Mouse (Mus musculus) midbrain, embryonic 12.5 days (tissue): Measurements from ENCODE around the gene Cipc. TPM values are rescaled to one million over a fixed set of nuclear protein-coding genes. Genes with fewer than 3 reads are reported as not detected.

Experiments used
- ATAC-seq: fragments of 200-750 bp; cut with Nextera tagmentation; 2 replicates; pipeline ENCODE4 v1.8.0; 2017; ENCODE audit warnings: low read depth, moderate TSS enrichment, moderate library complexity; ENCODE audit not compliant: low FRiP score
- H3K27ac ChIP-seq: fragments of 300-500 bp; sonication (generic); replicated peaks from 2 replicates; pipeline ENCODE4 v1.5.1; 2016; ENCODE audit warnings: mild to moderate bottlenecking
- H3K27me3 ChIP-seq: fragments of 300-500 bp; sonication (generic); 2 replicates; pipeline ENCODE4 v1.6.1; 2016; ENCODE audit warnings: mild to moderate bottlenecking
- H3K36me3 ChIP-seq: fragments of 300-500 bp; sonication (generic); 2 replicates; pipeline ENCODE4 v1.6.1; 2016
- H3K4me1 ChIP-seq: fragments of 300-500 bp; sonication (generic); 2 replicates; pipeline ENCODE4 v1.6.1; 2016
- H3K4me2 ChIP-seq: fragments of 300-500 bp; sonication (generic); replicated peaks from 2 replicates; pipeline ENCODE4 v1.6.1; 2016; ENCODE audit warnings: mild to moderate bottlenecking, moderate library complexity
- H3K4me3 ChIP-seq: fragments of 300-500 bp; sonication (generic); 2 replicates; pipeline ENCODE4 v1.5.1; 2016; ENCODE audit warnings: mild to moderate bottlenecking
- H3K9ac ChIP-seq: fragments of 300-500 bp; sonication (generic); replicated peaks from 2 replicates; pipeline ENCODE4 v1.6.1; 2016; ENCODE audit warnings: mild to moderate bottlenecking, moderate library complexity
- H3K9me3 ChIP-seq: fragments of 300-500 bp; sonication (generic); 2 replicates; pipeline ENCODE4 v1.6.1; 2016; ENCODE audit warnings: mild to moderate bottlenecking
- WGBS: fragments of 180-500 bp; shearing (Covaris S2); methylation state at CpG from one replicate; pipeline ENCODE4 v1.1.7; 2016; 5-methylcytosine and 5-hydroxymethylcytosine counted together
- polyA plus RNA-seq: library from polyadenylated mRNA; unstranded; fragments of >200 nt; fragmentation: Nextera tagmentation; extraction: Ambion mirVana; gene quantifications from 2 replicates; pipeline ENCODE4 v1.2.1, GENCODE M21; 2016

The Cipc gene
- polyA plus RNA-seq, 1 experiment from 2014 or later = 44.3 TPM

DNA sequence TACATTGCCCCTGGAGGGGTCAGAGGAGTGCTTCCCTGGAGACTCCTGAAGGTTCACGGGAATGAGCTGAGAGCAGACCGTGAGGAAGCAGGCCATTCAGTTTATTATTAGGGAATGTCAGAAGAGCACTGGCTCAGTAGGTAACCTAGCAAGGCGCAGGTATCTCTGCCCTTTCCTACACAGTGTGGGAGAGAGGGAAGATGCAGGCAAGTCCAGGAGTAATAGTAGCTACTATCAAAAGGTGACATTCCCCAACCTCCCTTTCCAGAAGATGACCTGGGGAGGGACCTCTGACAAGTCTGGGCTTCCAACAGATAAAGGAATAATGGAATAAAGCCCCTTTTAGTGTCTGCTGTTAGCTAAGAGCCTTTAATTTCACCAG is 22.4 kb downstream of the Cipc start:
- H3K4me2 ChIP-seq = no peak overlapping the region
- no peak overlapping the region for H3K27ac ChIP-seq
- peaks cover 22% of the 10 kb centered on the region for H3K4me1 ChIP-seq
- H3K4me3 ChIP-seq = no peak overlapping the region
- no peak overlapping the region for H3K9ac ChIP-seq
- H3K27me3 ChIP-seq = no peaks in the 10 kb centered on the region
- WGBS = 57% methylated on average over 3 of the region's 3 CpGs
- H3K36me3 ChIP-seq = peaks cover 6% of the 10 kb centered on the region
- no peaks in the 10 kb centered on the region for H3K9me3 ChIP-seq
- no peak for ATAC-seq

DNA sequence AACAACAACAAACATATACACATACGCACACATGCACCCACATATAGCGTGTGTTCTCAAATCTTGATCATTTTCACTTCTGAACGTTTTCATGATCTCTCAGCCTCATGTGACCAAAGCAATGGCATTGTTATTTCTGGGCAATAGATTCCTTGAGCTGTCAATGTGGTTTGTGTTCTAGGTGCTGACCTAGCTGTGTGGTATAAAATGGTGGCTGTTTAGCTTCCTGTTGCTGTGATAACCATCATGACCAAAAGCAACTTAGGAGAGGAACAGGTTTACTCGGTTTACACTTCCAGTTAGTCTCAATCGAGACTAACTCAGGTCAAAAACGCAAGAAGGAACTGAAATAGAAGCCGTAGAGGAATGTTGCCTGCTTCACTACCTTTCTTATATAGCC is 24.2 kb downstream of the Cipc start:
- H3K4me1 ChIP-seq = peaks cover 33% of the 10 kb centered on the region
- no peak overlapping the region for H3K9ac ChIP-seq
- no peak for ATAC-seq
- no peak overlapping the region for H3K4me3 ChIP-seq
- WGBS = 94% methylated on average over 7 of the region's 7 CpGs
- no peaks in the 10 kb centered on the region for H3K36me3 ChIP-seq
- H3K27me3 ChIP-seq = peaks cover 9% of the 10 kb centered on the region; the same call in 1 of the 2 replicates
- H3K4me2 ChIP-seq = no peak overlapping the region
- no peak overlapping the region for H3K27ac ChIP-seq
- H3K9me3 ChIP-seq = no peaks in the 10 kb centered on the region

DNA sequence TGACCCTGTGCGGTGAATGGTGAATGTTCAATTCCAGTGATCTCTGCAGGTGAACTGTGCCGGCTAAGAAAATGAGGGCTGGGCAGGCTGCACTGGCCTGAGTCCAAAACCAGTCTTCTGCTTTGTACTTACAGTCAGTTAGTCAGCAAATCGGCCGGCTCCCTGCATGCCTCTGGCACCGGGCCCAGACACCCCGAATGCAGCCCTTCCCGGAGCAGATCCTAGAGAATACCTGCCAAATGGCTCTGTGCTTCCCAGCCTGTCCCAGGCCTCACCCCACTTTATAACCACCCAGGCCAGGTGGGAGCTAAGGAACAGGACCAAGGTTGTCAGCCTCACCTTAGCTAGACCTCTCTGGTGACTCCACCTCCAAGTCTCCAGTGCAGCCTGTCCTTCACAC is 26.4 kb downstream of the Cipc start:
- no peak overlapping the region for H3K27ac ChIP-seq
- ATAC-seq = no peak
- H3K9me3 ChIP-seq = no peaks in the 10 kb centered on the region
- H3K36me3 ChIP-seq = no peaks in the 10 kb centered on the region
- H3K27me3 ChIP-seq = peaks cover 13% of the 10 kb centered on the region
- H3K4me1 ChIP-seq = peaks cover 38% of the 10 kb centered on the region
- 57% methylated on average over 7 of the region's 7 CpGs for WGBS
- H3K4me2 ChIP-seq = no peak overlapping the region
- no peak overlapping the region for H3K4me3 ChIP-seq
- H3K9ac ChIP-seq = no peak overlapping the region

DNA sequence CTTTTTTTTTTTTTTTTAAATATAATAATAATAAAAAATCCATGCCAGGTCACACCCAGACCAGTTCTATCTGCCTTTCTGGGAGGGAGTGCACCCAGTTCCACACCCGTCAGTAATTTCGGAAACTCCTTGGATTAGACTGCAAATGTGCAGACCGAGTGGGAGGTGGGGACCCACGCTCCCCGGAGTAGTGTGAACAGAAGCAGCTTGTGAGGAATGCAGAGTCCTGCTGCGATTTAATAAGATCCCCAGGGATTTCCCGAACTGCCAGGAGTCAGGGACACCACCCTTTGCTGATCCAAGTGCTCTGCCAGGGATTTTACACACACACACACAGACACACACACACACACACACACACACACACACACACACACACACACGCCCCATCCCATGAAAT is 26.9 kb downstream of the Cipc start:
- WGBS = 26% methylated on average over 8 of the region's 8 CpGs
- Histone ChIP-seq H3K36me3 (no peaks in the 10 kb centered on the region), H3K27me3 (peaks cover 18% of the 10 kb centered on the region), H3K4me1 (peaks cover 38% of the 10 kb centered on the region), H3K9ac (no peak overlapping the region), H3K4me2 (peak overlapping the region; percentile 50; the same call in 1 of the 2 replicates), H3K27ac (peak overlapping the region; percentile 52; the same call in 1 of the 2 replicates), H3K9me3 (no peaks in the 10 kb centered on the region), H3K4me3 (no peak overlapping the region)
- ATAC-seq = no peak

DNA sequence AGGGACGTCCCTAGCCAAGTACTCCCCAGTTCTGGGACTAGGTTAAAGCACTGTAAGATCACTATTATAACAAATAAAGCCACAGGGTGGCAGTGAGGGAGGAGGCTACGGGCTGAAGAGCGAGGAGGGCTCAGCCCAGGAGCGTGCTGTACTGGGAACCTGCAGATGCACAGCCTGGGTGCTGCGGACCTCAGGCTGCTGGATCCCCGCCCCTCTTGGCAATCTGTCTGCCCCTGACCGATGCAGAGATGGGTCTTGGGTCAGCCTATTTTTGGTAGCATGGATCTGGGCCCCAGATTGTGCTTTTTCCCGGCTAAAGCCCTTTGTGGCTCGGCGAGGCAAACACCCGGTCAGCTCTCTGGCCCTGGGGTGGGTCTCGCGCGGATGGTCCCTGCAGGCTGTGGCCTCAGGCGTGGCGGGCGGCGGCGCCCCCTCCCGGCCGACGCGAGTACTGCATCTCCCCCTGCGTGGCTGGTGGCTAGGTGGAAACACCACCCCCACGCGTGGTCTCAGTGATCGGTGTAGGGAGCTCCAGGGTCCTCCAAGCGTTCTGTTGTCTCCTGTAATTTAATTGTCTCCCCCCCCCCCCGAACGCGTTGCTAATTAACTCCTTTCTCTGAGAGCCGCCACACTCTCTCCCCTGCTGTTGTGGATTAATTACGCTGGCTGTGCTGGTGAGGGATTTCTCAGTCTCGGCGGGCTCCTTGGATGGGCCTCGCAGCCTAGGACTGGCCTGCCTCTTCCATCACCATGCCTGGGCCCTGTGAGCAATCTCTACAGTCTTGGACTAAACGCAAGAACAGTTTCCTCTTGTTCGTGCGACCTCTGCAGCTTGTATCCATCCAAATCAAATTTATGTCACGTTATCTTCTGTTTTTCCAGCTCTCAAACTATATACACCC is 27.8 kb downstream of the Cipc start:
- Histone ChIP-seq H3K27ac (peak overlapping the region; percentile 52; the same call in 1 of the 2 replicates), H3K36me3 (no peaks in the 10 kb centered on the region), H3K4me2 (peak overlapping the region; percentile 50), H3K9ac (no peak overlapping the region; the same call in 1 of the 2 replicates), H3K4me1 (peaks cover 34% of the 10 kb centered on the region), H3K4me3 (peak overlapping the region; percentile 31), H3K27me3 (peaks cover 24% of the 10 kb centered on the region), H3K9me3 (no peaks in the 10 kb centered on the region)
- 5% methylated on average over 40 of the region's 40 CpGs for WGBS
- peak; percentile 76 for ATAC-seq

DNA sequence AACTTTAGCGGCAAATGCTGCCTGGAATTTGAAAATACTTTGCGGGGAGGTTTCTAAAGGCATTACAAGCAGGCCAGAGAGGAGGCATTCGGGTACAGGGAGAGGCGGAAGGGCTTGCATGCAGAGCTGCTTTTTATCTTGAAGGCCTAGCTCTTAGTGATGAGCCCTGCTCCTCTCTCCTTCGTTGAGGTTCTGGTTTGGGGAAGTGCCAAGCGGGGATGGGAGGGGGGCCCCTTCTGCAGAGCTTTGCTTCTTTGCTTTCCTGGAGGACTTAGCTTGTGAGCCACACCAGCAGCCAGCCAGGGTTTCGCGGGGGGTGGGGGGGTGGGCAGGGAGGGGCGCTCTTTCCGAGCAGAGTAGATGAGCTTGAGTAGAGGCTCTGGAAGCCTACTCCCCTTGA is 28.9 kb downstream of the Cipc start:
- Histone ChIP-seq H3K4me2 (no peak overlapping the region), H3K9ac (no peak overlapping the region), H3K9me3 (no peaks in the 10 kb centered on the region), H3K27me3 (peaks cover 36% of the 10 kb centered on the region), H3K27ac (no peak overlapping the region), H3K4me3 (no peak overlapping the region), H3K36me3 (no peaks in the 10 kb centered on the region), H3K4me1 (peaks cover 34% of the 10 kb centered on the region)
- no peak for ATAC-seq
- 43% methylated on average over 10 of the region's 10 CpGs for WGBS

DNA sequence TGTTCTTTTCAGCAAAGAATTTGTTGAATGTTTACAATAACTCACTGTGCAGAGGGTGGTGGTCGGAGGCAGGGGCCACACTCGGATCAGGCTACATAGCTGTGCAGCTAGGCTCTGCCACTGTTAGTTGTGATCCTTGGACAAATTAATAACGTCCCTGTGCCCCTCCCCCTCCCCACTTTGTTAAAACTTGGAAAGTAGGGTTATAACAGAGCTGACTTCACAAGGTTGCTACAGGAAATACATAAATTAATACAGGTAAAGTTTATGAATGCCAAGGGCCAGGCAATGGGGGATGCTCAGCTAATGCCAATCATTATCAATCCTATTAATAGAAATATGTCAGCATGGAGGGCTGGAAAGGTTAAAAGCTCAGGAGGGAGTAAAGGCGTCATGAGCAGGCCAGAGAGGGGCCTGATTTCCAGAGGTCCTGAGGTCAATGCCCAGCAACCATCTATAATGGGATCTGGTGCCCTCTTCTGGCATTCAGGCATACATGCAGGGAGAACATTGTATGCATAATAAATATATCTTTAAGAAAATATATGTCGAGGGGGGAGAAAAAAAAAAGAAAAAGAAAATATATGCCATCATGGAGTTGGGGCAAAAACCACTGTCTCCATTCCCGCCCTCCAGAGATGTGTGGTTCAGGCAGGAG is 29.8 kb downstream of the Cipc start:
- peaks cover 44% of the 10 kb centered on the region for H3K27me3 ChIP-seq
- WGBS = 55% methylated on average over 6 of the region's 6 CpGs
- H3K4me3 ChIP-seq = no peak overlapping the region
- H3K4me2 ChIP-seq = no peak overlapping the region
- H3K4me1 ChIP-seq = peaks cover 34% of the 10 kb centered on the region
- H3K36me3 ChIP-seq = no peaks in the 10 kb centered on the region
- ATAC-seq = no peak
- H3K27ac ChIP-seq = no peak overlapping the region
- H3K9ac ChIP-seq = no peak overlapping the region
- no peaks in the 10 kb centered on the region for H3K9me3 ChIP-seq

DNA sequence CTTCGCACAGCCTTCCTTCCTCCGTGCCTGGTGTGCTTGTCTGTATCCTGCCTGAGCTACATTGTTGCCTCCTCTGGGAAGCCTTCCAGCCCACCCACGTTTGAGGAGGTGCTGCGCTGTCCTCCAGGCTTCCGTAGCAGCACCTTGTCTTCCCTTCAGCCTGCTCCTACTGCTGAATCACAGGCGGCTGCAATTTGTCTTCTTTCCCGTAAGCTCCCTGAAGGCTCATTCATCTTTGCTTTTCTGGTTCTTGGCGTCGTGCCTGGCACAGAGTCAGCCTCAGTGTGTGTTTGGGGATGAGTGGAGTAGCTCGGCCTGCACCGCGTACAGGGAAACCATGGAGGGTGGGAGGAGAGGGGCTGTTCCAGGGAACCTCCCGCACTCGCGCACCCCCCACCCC is 31.0 kb downstream of the Cipc start:
- Histone ChIP-seq H3K36me3 (no peaks in the 10 kb centered on the region), H3K9ac (no peak overlapping the region), H3K27ac (no peak overlapping the region), H3K4me2 (no peak overlapping the region), H3K4me3 (no peak overlapping the region), H3K4me1 (peaks cover 30% of the 10 kb centered on the region), H3K27me3 (peaks cover 56% of the 10 kb centered on the region), H3K9me3 (no peaks in the 10 kb centered on the region)
- ATAC-seq = no peak
- WGBS = 37% methylated on average over 15 of the region's 15 CpGs

DNA sequence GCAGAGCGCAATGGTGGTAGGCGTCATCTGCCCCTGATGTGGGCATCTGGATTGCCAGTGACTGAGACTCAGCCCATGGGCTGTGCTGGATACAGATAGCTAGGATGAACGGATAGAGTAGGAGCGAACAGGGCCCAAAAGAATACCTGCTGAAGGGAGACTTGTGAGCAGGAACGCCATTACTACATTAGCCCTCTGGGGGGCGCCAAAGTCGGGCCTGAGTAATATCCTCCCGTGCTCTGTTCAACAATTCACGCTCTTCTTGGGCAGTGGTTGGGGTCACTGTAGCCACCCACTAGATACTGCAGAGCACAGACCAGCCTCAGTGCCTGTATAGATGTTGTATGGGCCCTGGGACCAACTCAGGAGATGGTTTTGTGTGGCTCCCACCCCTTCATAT is 34.3 kb downstream of the Cipc start:
- 27% methylated on average over 9 of the region's 9 CpGs for WGBS
- Histone ChIP-seq H3K4me3 (no peak overlapping the region), H3K9me3 (no peaks in the 10 kb centered on the region), H3K27ac (no peak overlapping the region), H3K9ac (no peak overlapping the region), H3K36me3 (no peaks in the 10 kb centered on the region), H3K4me1 (peaks cover 17% of the 10 kb centered on the region), H3K4me2 (no peak overlapping the region), H3K27me3 (peaks cover 80% of the 10 kb centered on the region)
- ATAC-seq = no peak

DNA sequence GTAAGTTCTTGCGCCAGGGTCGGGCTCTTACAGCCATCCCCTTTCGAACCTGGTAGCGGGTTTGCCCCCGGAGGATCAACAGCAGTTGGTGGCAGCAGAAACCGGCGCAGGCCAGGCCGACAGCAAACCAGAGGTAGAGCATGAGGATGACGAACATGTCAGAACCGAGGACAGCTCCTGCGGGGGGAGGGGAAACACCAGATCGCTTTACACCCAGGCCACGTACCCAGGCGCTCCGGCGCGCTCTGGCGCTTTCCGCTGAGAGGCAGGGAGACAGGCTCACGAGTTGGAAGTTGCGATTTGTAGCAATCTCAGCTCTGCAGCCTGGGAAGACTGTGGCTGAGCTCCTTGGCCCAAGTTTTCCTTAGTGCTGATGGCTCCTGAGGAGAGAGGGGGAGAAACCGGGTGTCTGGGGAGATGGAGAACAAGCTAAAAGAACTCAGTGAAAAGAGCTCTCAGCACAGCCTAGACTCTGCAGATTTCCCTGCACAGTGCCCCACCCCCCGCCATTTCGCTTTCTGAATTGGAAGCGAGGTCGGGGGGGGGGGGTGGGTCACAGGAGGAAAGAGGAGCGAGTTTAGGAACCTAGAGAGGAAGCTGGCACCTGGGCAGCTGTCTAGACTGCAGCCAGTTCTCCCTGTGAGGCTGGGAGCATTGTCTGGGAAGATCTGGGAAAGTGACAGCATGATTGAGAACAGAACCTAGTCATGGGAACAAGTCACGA is 36.8 kb downstream of the Cipc start:
- H3K4me2 ChIP-seq = peak overlapping the region; percentile 51
- peak; percentile 53 for ATAC-seq
- peak overlapping the region; percentile 27 for H3K4me3 ChIP-seq
- H3K9ac ChIP-seq = no peak overlapping the region; the same call in 1 of the 2 replicates
- no peak overlapping the region for H3K27ac ChIP-seq
- H3K27me3 ChIP-seq = peaks cover 96% of the 10 kb centered on the region
- H3K36me3 ChIP-seq = no peaks in the 10 kb centered on the region
- H3K9me3 ChIP-seq = no peaks in the 10 kb centered on the region
- peaks cover 12% of the 10 kb centered on the region for H3K4me1 ChIP-seq
- WGBS = 2% methylated on average over 28 of the region's 28 CpGs

DNA sequence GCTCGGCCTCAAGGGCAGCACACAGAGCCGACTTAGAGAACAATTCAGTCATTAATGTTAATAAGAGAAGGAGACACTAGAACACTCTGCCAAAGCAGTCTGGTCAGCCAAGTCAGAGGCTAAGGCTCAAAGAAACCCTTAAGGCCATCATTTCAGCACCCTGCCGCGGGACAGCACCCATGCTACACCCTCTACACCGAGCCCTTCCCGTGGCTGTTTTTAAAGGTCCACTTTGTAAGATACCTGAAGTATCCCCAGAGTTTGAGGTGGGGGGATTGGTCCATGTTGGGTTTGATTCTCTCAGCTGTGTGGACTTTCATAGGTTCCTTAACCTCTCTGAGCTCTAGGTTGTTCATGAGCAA is 37.3 kb downstream of the Cipc start:
- peak overlapping the region; percentile 51 for H3K4me2 ChIP-seq
- peaks cover 96% of the 10 kb centered on the region for H3K27me3 ChIP-seq
- no peak overlapping the region for H3K9ac ChIP-seq
- peaks cover 15% of the 10 kb centered on the region for H3K4me1 ChIP-seq
- no peak overlapping the region for H3K4me3 ChIP-seq
- no peak overlapping the region for H3K27ac ChIP-seq
- H3K9me3 ChIP-seq = no peaks in the 10 kb centered on the region
- no peaks in the 10 kb centered on the region for H3K36me3 ChIP-seq
- no peak for ATAC-seq
- 6% methylated on average over 6 of the region's 6 CpGs for WGBS

DNA sequence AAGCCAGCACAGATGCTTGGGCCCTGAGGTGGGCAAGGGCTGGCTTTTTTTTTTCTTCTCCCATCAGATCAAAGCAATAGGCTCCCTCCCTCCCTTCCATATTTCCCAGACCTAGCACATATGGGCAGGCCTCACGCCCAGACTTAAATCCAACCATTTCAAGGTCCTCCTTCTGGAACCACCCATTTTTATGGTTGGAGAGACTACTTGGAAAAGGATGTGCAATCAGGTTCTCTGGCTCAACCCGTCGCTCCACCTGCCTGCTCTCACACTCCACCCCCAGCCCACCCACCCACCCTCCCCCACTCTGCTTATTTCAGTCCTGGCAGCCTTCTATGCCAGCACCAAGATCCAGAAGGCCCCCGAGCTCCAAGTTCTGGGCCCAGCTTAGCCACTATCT is 39.7 kb downstream of the Cipc start:
- H3K9ac ChIP-seq = no peak overlapping the region
- H3K27ac ChIP-seq = no peak overlapping the region
- no peak for ATAC-seq
- peaks cover 29% of the 10 kb centered on the region for H3K4me1 ChIP-seq
- no peak overlapping the region for H3K4me3 ChIP-seq
- H3K27me3 ChIP-seq = peaks cover 99% of the 10 kb centered on the region
- H3K9me3 ChIP-seq = no peaks in the 10 kb centered on the region
- H3K36me3 ChIP-seq = no peaks in the 10 kb centered on the region
- no peak overlapping the region for H3K4me2 ChIP-seq
- 73% methylated on average over 4 of the region's 4 CpGs for WGBS
